Mouse (Mus musculus) heart, adult 2 months (tissue): ENCODE data around the gene Nav1.

Experiments
- EP300 ChIP-seq: fragments of 200-500 bp; IDR thresholded peaks from 2 replicates; pipeline ENCODE4 v1.6.1; 2011; ENCODE audit warnings: low read depth, low read length, control low read depth; ENCODE audit not compliant: insufficient read depth
- POLR2A ChIP-seq: fragments of 200-500 bp; IDR thresholded peaks from 2 replicates; pipeline ENCODE4 v1.6.1; 2011; ENCODE audit warnings: mild to moderate bottlenecking, low read depth, low read length, control low read depth; ENCODE audit not compliant: insufficient read depth

- TF ChIP-seq POLR2A = no peak
- TF ChIP-seq EP300 = no peak
Observed at GRCm38 (mm10) chr1:135581001-135581400, 26.1 kb downstream of the Nav1 start.
